23 mouse cellular contexts compared by ENCODE assay signal in the genomic region with DNA sequence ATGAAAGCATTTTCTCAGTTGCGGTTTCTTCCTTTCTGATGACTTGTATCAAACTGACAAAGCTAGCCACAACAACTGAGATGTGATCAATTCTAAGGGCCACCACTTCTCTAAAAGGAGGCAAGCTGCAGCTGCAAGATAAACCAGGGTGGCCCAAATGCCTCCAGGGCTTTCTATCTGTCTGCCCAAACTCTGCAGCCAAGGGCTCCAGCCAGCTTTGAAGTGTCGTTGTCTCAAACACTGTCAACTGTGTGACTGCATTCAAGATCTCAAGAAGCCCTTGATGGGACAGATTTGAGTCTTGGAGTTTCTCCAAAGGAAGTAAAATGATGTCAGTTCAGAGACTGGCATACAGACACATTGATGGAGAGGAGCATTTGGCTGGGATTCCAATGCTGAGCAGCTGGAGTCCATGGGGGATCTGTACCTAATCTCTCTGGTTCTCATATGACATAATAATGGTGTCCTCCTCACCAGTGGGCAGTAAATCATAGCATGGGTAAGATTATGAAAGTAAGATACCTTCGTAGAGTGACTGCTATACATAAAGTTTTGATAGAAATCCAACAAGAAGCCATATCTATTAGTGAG. TPM values are rescaled to one million over a fixed set of nuclear protein-coding genes. Genes with fewer than 3 reads are reported as not detected.
A peak's percentile ranks its signal among the peaks of the same experiment; 100 is the strongest.
DNase-seq lines count a peak whose midpoint lies in the region; ATAC-seq and TF ChIP-seq lines count a peak whose summit lies in the region.
"Had no signal": no experiment of that assay in that cellular context is flagged by ENCODE, and none has a peak within 500 bp of the region (broad histone marks: within the 10 kb centered on the region; RNA-seq: fewer than 3 reads in every experiment).

No protein-coding gene starts in this region.

- H3K4me1 ChIP-seq in embryonic facial prominence, embryonic 14.5 days (ENCODE audit: control insufficient read depth, insufficient read depth, low read length), result peaks cover 4% of the 10 kb centered on the region; the same call in 1 of the 2 replicates
- H3K4me1 ChIP-seq in embryonic facial prominence, embryonic 10.5 days, result peaks cover 24% of the 10 kb centered on the region
- H3K4me1 ChIP-seq: forebrain, embryonic 15.5 days; hindbrain, embryonic 15.5 days; midbrain, embryonic 13.5 days had no signal

- H3K36me3 ChIP-seq in embryonic facial prominence, embryonic 14.5 days (ENCODE audit: control insufficient read depth, insufficient read depth, low read length), result no peaks in the 10 kb centered on the region
- H3K36me3 ChIP-seq in embryonic facial prominence, embryonic 10.5 days (replicated peaks), result no peaks in the 10 kb centered on the region
- H3K36me3 ChIP-seq: forebrain, embryonic 15.5 days; heart, embryonic 12.5 days; hindbrain, embryonic 15.5 days; kidney, embryonic 15.5 days; limb, embryonic 12.5 days; lung, embryonic 15.5 days; midbrain, embryonic 13.5 days; stomach, embryonic 15.5 days had no signal

- H3K9me3 ChIP-seq in embryonic facial prominence, embryonic 14.5 days (ENCODE audit: control insufficient read depth, low read length), result no peaks in the 10 kb centered on the region
- H3K9me3 ChIP-seq in embryonic facial prominence, embryonic 10.5 days, result no peaks in the 10 kb centered on the region
- H3K9me3 ChIP-seq: forebrain, embryonic 15.5 days; heart, embryonic 12.5 days; hindbrain, embryonic 15.5 days; kidney, embryonic 15.5 days; limb, embryonic 12.5 days; lung, embryonic 15.5 days; midbrain, embryonic 13.5 days; stomach, embryonic 15.5 days had no signal

- DNase-seq in embryonic facial prominence, embryonic 14.5 days (ENCODE audit: low spot score), result peak; percentile 40
- DNase-seq in embryonic facial prominence, embryonic 10.5 days (ENCODE audit: low spot score), result no peak
- DNase-seq in brain, embryonic 14.5 days (ENCODE audit: low read depth), result peak; percentile 33
- peak; percentile 26 for DNase-seq in liver
- DNase-seq in gastrocnemius, adult 18-20 months (ENCODE audit: low spot score), result no peak
- no peak for DNase-seq in right cerebral cortex, adult 18-20 months
- DNase-seq in Muller cell, postnatal 12 days (ENCODE audit: inconsistent ontology term), result no peak
- DNase-seq: adrenal gland, adult 2 months; cerebellum, adult 11-12 months; cerebellum, postnatal 36 days had no signal

- H3K4me3 ChIP-seq in embryonic facial prominence, embryonic 14.5 days (ENCODE audit: low read depth, low read length), result no peak overlapping the region
- no peak overlapping the region for H3K4me3 ChIP-seq in embryonic facial prominence, embryonic 10.5 days
- H3K4me3 ChIP-seq: erythroblast, embryonic 14.5 days; forebrain, embryonic 15.5 days; heart, embryonic 12.5 days; hindbrain, embryonic 15.5 days; kidney, embryonic 15.5 days; limb, embryonic 12.5 days; lung, embryonic 15.5 days; midbrain, embryonic 13.5 days; stomach, embryonic 15.5 days had no signal

- 65% methylated on average over 3 of the region's 3 CpGs for WGBS in embryonic facial prominence, embryonic 14.5 days
- 78% methylated on average over 3 of the region's 3 CpGs for WGBS in embryonic facial prominence, embryonic 10.5 days

- no peak overlapping the region for H3K9ac ChIP-seq in embryonic facial prominence, embryonic 14.5 days (ENCODE audit: low read depth, low read length)
- H3K9ac ChIP-seq: forebrain, embryonic 15.5 days; heart, embryonic 12.5 days; hindbrain, embryonic 15.5 days; kidney, embryonic 15.5 days; limb, embryonic 12.5 days; lung, embryonic 15.5 days; midbrain, embryonic 13.5 days; stomach, embryonic 15.5 days had no signal

- no peaks in the 10 kb centered on the region for H3K27me3 ChIP-seq in embryonic facial prominence, embryonic 14.5 days (replicated peaks; ENCODE audit: control insufficient read depth, insufficient read depth, low read length)
- no peaks in the 10 kb centered on the region for H3K27me3 ChIP-seq in embryonic facial prominence, embryonic 10.5 days (replicated peaks; ENCODE audit: low read depth, poor library complexity, severe bottlenecking)
- H3K27me3 ChIP-seq: CH12.LX; forebrain, embryonic 15.5 days; heart, embryonic 12.5 days; hindbrain, embryonic 15.5 days; kidney, embryonic 15.5 days; limb, embryonic 12.5 days; lung, embryonic 15.5 days; midbrain, embryonic 13.5 days; stomach, embryonic 15.5 days had no signal

- no peak overlapping the region for H3K27ac ChIP-seq in embryonic facial prominence, embryonic 14.5 days (replicated peaks; ENCODE audit: low read depth, low read length)
- no peak overlapping the region for H3K27ac ChIP-seq in embryonic facial prominence, embryonic 10.5 days (replicated peaks)
- H3K27ac ChIP-seq: forebrain, embryonic 15.5 days; hindbrain, embryonic 15.5 days; kidney, embryonic 15.5 days; limb, embryonic 12.5 days; lung, embryonic 15.5 days; macrophage; midbrain, embryonic 13.5 days; stomach, embryonic 15.5 days had no signal

- no peak for ATAC-seq in embryonic facial prominence, embryonic 14.5 days (ENCODE audit: low read depth)
- peak; percentile 58 for ATAC-seq in megakaryocyte, adult 5-6 weeks (ENCODE audit: poor library complexity, severe bottlenecking)
- ATAC-seq: forebrain, embryonic 15.5 days; intestine, postnatal 0 days; midbrain, embryonic 13.5 days had no signal

- TF ChIP-seq CTCF in brain, embryonic 14.5 days (IDR thresholded peaks at IDR 0.05; ENCODE audit: borderline replicate concordance, extremely low read depth, insufficient read depth, insufficient read length), result no peak

- no peak overlapping the region for H3K4me2 ChIP-seq in embryonic facial prominence, embryonic 14.5 days (ENCODE audit: low read depth, low read length)
- H3K4me2 ChIP-seq: forebrain, embryonic 15.5 days; heart, embryonic 12.5 days; hindbrain, embryonic 15.5 days; kidney, embryonic 15.5 days; limb, embryonic 12.5 days; lung, embryonic 15.5 days; midbrain, embryonic 13.5 days; stomach, embryonic 15.5 days had no signal

- no peak for TF ChIP-seq POLR2A in brain, embryonic 14.5 days (IDR thresholded peaks at IDR 0.05; ENCODE audit: borderline replicate concordance, extremely low read depth, insufficient read depth, insufficient read length, poor library complexity, severe bottlenecking)

RNA-seq across cellular contexts. Expression of a gene that starts 24.2 kb away (rescaled TPM):
- polyA plus RNA-seq in embryonic facial prominence, embryonic 14.5 days (2014; fragmentation: Nextera tagmentation; extraction: Ambion mirVana), result 11.0 and 12.5 TPM in 2 replicates
- polyA plus RNA-seq in embryonic facial prominence, embryonic 10.5 days (2016; fragmentation: Nextera tagmentation; extraction: Ambion mirVana), result 3.8 and 4.0 TPM in 2 replicates
- 1.4 and 4.2 TPM in 2 replicates for polyA plus RNA-seq in brain, embryonic 14.5 days (2012; rRNA removed)
- total RNA-seq in megakaryocyte, adult 5-6 weeks (2015), result 188 and 204 TPM in 2 replicates
- total RNA-seq in megakaryocyte, adult 5-6 weeks (2017), result 121 and 157 TPM in 2 replicates
- 1 to 10 TPM; 7.8 to 9.1 TPM for total RNA-seq in gastrocnemius, adult 18-20 months (2021)

Comparison
In these comparisons a context has a peak if more than half of its experiments do, and no peak if none do; other contexts are left out.
1. DNase-seq: peak in embryonic facial prominence, embryonic 14.5 days (single experiment), brain, embryonic 14.5 days (single experiment) and liver (single experiment); none in embryonic facial prominence, embryonic 10.5 days (single experiment), gastrocnemius, adult 18-20 months (single experiment), right cerebral cortex, adult 18-20 months (single experiment) and Muller cell, postnatal 12 days (single experiment).